Mouse (Mus musculus): ENCODE measurements around the gene Polr2f.

Gene Polr2f

DNA sequence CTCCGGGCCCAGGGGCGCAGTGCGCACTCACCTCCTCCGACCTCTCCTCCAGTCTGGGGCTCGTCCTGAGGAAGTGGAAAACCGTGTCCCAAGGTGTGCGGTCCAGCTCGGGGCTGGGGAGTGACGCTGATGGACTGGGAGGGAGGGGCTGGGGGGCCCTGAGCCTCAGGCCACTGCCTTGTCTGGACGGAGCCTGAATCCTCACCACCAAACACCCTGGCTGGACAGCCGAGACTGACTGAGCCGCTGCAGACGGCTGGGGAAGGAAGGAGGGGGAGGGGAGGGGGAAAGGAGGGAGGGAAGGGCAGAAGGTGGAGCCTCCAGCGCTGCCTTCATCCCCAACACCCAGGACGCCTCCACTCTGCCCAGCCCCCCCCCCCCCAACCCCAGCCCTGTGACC, 23.4 kb downstream of the Polr2f start:
- no peak for DNase-seq

DNA sequence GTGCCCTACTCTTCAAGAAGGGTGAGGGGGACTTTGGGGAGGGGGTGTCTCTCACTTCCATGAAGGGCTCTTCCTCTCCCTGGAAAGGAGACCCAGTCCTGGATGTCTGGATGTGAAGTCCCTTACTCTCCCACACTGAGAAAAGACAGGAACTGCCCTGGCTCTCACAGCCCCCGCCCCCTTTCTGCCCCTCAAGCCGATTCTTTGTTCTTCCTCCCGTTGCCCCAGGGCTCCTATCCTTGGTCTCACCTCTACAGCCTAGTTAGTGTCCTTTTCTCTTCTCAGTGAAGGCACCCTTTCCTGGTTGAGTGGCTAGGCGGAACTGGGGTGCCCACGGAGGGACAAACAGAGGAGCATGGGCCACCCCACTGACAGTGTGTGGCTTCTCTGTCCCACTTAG, 24.3 kb downstream of the Polr2f start, which contains the start of gene Sox10:
TSS of gene Sox10 (minus strand) at position 101 of the 400 bp plus-strand sequence.
- DNase-seq: no peak

DNA sequence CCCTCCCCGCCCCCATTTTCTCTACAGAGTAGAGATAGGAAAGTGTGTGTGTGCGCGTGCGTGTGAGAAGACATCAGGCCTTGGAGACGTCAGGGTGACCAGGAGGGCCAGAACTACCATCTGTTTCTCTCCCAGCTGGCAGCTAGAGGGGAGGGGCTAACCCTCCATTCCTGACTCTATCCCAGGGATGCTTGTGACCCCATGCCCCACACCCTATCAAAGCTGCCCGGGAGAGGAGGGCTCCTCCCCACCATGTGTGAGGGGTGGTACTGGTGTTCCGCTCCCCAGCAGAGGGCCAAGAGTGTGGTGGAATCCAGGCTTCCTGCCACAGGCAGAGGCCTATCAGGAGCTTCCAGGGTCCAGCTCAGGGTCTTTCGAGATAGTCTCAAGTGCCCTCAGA, 25.9 kb downstream of the Polr2f start:
- DNase-seq: no peak

GRCm38 (mm10) chr15:79176905-79177304, 36.1 kb downstream of the Polr2f start:
- no peak for DNase-seq

GRCm38 (mm10) chr15:79185213-79185612, 44.4 kb downstream of the Polr2f start:
- DNase-seq: peak; percentile 41

- no peak for DNase-seq
Measured at GRCm38 (mm10) chr15:79187819-79188218, 47.0 kb downstream of the Polr2f start.

DNA sequence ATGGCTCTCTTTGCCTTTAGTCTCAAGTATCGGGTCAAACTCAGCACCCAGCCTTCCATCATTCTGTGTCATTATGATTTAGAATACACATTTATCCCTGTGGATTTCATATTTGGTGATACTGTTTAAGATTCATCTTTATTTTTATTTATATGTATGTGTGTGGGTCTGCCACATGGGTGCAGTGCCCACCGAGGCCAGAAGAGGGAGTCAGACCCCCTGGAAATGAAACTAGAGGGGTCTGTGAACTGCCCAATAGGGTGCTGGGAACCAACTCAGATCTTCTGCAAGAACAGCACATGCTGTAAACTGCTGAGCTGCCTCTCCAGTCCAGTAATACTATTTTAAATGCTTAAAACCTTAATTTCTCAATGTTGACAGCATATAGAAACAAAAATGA, 50.6 kb downstream of the Polr2f start:
- DNase-seq: no peak

DNA sequence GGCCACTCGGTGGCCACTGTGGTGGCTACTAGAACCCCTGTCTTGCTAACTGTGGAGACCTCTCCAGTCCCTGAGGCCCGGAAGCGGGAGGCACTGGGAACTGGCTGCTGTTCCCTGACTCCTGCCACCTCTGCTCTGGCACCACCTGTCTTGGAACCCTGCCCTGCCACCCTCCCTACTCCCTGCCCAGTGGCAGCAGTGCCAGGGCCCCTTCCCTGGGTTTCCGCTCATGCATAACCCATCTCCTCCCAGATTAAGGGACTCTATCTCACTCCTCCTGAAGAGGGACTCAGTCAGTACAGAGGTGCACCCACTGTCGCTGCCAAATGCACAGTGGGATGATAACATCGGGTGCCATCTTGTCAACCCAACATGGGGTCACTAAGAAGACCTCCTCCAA, 51.6 kb downstream of the Polr2f start:
- no peak for DNase-seq

DNA sequence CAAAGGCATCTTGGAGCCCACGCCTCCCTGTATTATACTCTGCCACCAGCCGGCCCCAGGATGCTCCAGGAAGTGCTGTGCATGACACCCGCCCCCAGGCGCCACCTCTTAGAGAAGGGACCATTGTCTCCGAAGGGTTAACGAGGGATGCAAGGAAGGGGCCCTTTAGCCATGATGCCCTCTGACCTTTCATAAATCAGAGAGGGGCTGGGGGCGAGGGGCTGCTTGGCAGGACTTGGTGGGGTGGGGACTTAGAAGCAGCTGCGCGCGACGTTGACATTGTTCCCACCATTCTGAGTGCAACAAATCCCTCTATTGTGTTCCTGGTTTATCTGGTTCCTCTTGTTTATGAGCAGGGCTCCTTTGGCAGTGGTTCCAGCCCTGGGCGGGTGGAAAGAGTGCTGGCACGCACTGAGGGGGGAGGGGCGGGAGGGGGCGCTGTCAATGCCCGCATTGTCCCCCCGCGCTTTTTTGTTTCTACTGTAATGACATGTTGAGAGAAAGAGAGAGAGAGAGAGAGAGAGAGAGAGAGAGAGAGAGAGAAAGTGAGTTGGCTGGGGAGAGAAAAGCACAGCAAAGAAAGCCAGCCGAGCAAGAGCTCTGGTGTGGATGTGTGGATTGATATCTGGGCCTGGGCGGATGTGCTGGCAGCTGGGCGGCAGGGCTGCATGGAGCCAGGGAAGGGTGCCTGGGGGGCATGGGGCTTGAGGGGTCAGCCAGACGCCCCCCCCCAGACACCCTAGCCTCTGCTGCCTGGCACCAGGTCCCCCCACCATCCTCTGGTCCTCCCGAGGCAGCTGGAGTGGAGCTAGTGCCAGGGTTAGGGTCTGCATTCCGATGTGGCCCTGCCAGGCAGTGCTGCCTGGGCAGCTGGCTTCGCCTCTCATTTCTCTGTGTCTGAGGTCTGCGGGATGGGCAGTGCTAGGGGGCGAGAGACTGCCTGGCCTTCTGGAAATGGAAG, 52.4 kb downstream of the Polr2f start:
- peak; percentile 75 for DNase-seq

DNA sequence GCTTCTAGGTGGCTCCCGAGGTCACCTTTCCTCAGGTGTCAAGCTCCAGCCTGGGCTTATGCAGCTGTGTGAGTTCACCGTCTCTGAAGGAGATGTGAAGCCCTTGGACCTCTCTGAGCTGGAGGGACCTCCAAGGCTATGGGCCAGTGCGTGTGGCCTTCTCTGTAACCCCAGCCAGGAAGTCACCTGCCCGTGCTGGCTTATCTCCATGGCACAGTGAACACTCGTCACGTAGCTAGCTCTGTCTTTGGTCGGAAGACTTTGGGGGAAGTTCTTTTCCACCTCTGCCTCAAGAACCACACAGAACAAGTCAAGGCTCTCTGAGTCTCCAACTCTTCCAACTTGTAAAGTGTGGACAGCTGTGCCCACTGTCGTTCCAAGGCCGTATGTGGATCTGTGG, 53.2 kb downstream of the Polr2f start:
- DNase-seq: no peak

DNA sequence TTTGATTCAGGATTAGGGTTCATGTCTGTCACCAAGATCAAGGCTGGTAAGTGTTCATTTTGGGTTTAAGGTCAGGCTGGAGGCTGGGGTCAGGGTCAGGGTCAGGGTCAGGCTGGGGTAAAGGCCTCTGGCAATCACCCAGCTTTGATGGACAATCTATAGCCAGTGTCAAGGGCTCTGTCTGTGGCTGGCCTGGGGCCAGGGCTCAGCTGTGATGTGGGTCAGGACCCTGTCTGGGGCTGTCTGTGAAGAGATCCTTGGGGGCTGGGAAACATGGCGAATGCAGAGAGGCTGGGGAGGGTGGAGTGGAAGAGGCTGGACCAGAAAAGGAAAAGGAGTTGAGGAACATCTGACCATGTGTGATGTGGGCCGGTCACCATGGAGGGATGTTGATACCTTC, 54.1 kb downstream of the Polr2f start:
- no peak for DNase-seq

DNA sequence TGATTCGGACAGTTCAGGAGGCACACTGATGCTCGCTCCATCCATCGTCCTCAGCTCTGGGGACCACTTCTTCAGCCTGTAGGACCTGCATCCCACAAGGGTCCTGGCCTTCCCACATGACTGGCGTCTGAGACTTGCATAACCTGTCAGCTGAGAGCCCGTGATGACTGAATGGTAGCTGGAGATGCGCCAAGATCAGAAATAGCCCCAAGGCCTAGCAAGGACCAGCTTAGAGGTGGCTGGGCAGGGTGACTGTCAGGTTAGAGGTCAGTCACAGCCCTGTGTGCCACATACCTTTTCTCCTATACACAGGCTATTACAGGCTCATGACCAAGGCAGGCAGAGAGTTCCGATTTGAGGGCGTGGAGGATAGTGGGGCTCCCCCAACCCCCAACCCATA, 54.7 kb downstream of the Polr2f start:
- DNase-seq: peak; percentile 18

DNA sequence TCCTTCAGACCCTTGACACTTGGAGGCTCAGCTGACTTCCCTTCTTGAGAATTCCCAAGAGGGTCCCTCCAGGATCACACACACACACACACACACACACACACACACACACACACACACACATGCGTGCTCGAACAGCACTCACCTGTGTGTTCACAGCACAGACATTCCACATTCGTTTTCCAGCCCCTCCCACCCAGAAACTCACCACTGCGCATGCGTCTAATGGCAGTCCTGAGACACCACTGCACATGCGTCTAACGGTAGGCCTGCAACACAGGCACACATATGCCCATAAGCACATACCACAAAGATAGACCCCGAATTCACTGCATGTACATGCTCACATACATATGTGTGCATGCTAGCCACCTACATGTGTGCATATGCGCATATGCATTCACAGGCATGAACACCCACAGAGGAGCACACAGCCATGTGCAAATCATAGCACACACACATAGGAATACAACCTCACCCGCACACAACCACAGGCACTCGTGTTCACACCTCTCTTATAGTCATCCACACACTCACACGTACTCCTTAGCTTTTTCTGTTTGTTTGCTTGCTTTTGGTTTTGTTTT, 58.7 kb downstream of the Polr2f start:
- no peak for DNase-seq

All from lung, postnatal 36 days (tissue).